In genomic region chr1:65312118-65312517, GRCm38 (mm10) we compare ENCODE assay signal across 9 mouse cellular contexts. TPM values are rescaled to one million over a fixed set of nuclear protein-coding genes. Genes with fewer than 3 reads are reported as not detected.
DNase-seq lines count a peak whose midpoint lies in the region; ATAC-seq lines count a peak whose summit lies in the region.
"Had no signal": no experiment of that assay in that cellular context is flagged by ENCODE, and none has a peak within 500 bp of the region (broad histone marks: within the 10 kb centered on the region; RNA-seq: fewer than 3 reads in every experiment).

No protein-coding gene starts in this region.

- no peaks in the 10 kb centered on the region for H3K9me3 ChIP-seq in heart, embryonic 14.5 days (ENCODE audit: control insufficient read depth, low read length)
- no peaks in the 10 kb centered on the region for H3K9me3 ChIP-seq in midbrain, embryonic 15.5 days
- H3K9me3 ChIP-seq: G1E had no signal

- no peak overlapping the region for H3K9ac ChIP-seq in heart, embryonic 14.5 days (ENCODE audit: low read length)
- peak overlapping the region; percentile 43; the same call in 1 of the 2 replicates for H3K9ac ChIP-seq in midbrain, embryonic 15.5 days

- peak overlapping the region in 1 of 2 experiments; percentile 30; a peak in 2 of 4 replicates for H3K4me3 ChIP-seq in heart, embryonic 14.5 days (ENCODE audit: control insufficient read depth in 1 of 2, insufficient read depth in 1 of 2, low read depth in 1 of 2, low read length in 2 of 2)
- H3K4me3 ChIP-seq in midbrain, embryonic 15.5 days = peak overlapping the region; percentile 47

- H3K4me1 ChIP-seq in heart, embryonic 14.5 days (ENCODE audit: control insufficient read depth in 2 of 2, insufficient read depth in 2 of 2, low read length in 2 of 2) = no peaks in the 10 kb centered on the region; a peak in 2 of 4 replicates
- peaks cover 8% of the 10 kb centered on the region; the same call in 1 of the 2 replicates for H3K4me1 ChIP-seq in midbrain, embryonic 15.5 days

- peak; percentile 31 for DNase-seq in cerebellum, adult 11 months
- peak; percentile 3 for DNase-seq in 3134 (ENCODE audit: extremely low read depth, insufficient read length, low spot score)
- peak; percentile 79 for DNase-seq in cerebellum, adult 9-10 months
- DNase-seq in layer of hippocampus, adult 9-11 months = peak; percentile 16
- DNase-seq in T-cell, adult 2 months (ENCODE audit: low spot score) = no peak

- H3K27me3 ChIP-seq in heart, embryonic 14.5 days (ENCODE audit: control insufficient read depth, insufficient read depth, low read length) = peaks cover 18% of the 10 kb centered on the region; the same call in 1 of the 2 replicates
- peaks cover 14% of the 10 kb centered on the region; the same call in 1 of the 2 replicates for H3K27me3 ChIP-seq in midbrain, embryonic 15.5 days (replicated peaks)

- H3K4me2 ChIP-seq in heart, embryonic 14.5 days (ENCODE audit: low read length) = peak overlapping the region; percentile 65
- H3K4me2 ChIP-seq in midbrain, embryonic 15.5 days = peak overlapping the region; percentile 99

- H3K36me3 ChIP-seq in heart, embryonic 14.5 days (ENCODE audit: control insufficient read depth, insufficient read depth, low read length) = no peaks in the 10 kb centered on the region
- no peaks in the 10 kb centered on the region for H3K36me3 ChIP-seq in midbrain, embryonic 15.5 days (replicated peaks)
- H3K36me3 ChIP-seq: G1E had no signal

- ATAC-seq in cerebellum, adult (ENCODE audit: insufficient number of reproducible peaks, low FRiP score, low TSS enrichment) = no peak; the same call in 1 of the 2 replicates
- no peak for ATAC-seq in heart, embryonic 14.5 days (ENCODE audit: insufficient number of reproducible peaks, insufficient read depth, low FRiP score, low read depth)
- no peak for ATAC-seq in midbrain, embryonic 15.5 days (replicated peaks)

- WGBS in heart, embryonic 14.5 days = 13% methylated on average over 7 of the region's 7 CpGs
- 11% methylated on average over 7 of the region's 7 CpGs for WGBS in midbrain, embryonic 15.5 days

- no peak overlapping the region for H3K27ac ChIP-seq in heart, embryonic 14.5 days (replicated peaks in 1 of 2; ENCODE audit: control insufficient read depth in 1 of 2, insufficient read depth in 1 of 2, low read depth in 2 of 2, low read length in 2 of 2)
- H3K27ac ChIP-seq in midbrain, embryonic 15.5 days = no peak overlapping the region

RNA-seq across cellular contexts. Expression of gene Pth2r, which starts 30.3 kb away (rescaled TPM):
- polyA plus RNA-seq in heart, embryonic 14.5 days (2014; fragmentation: Nextera tagmentation; extraction: Ambion mirVana) = not detected in 2 replicates
- polyA plus RNA-seq in midbrain, embryonic 15.5 days (2015; fragmentation: Nextera tagmentation; extraction: Ambion mirVana) = 1.2 and 1.4 TPM in 2 replicates
- polyA plus RNA-seq: G1E had no signal
